Mouse (Mus musculus) common myeloid progenitor, adult 5-6 weeks (primary cell): ENCODE results near the gene Vmn1r112. TPM values are rescaled to one million over a fixed set of nuclear protein-coding genes. Genes with fewer than 3 reads are reported as not detected.
"Not testable (repeated sequence)": the region's sequence is repeated elsewhere in the genome, so short reads cannot be mapped to it uniquely, and the experiment has no call there.

Source experiments
- ATAC-seq: replicated peaks from 2 replicates; pipeline ENCODE4 v1.8.0; 2016; ENCODE audit warnings: low read depth, mild to moderate bottlenecking, moderate TSS enrichment, inconsistent platforms; ENCODE audit not compliant: poor library complexity, severe bottlenecking
- total RNA-seq: library from RNA; stranded (forward); fragments of 200-1000, 187-1606 nt; gene quantifications from 2 replicates; pipeline ENCODE4 v1.2.3, GENCODE M21; 2017

Gene Vmn1r112
- total RNA-seq, result not detected in 2 replicates

GRCm38 (mm10) chr7:20770885-20771284 is at the start of gene Vmn1r112:
Gene Vmn1r112 (plus strand): TSS chr7:20771185.
- ATAC-seq, result not testable (repeated sequence)

GRCm38 (mm10) chr7:20730524-20730923 is 40.5 kb upstream of the Vmn1r112 start, which contains the start of gene Gm10668:
Gene Gm10668 (minus strand): TSS chr7:20730624.
- not testable (repeated sequence) for ATAC-seq

GRCm38 (mm10) chr7:20786985-20787384 is 16.0 kb downstream of the Vmn1r112 start, which contains the start of gene Vmn1r113:
Gene Vmn1r113 (plus strand): TSS chr7:20787285.
- not testable (repeated sequence) for ATAC-seq

GRCm38 (mm10) chr7:20812086-20812485 is 41.1 kb downstream of the Vmn1r112 start, which contains the start of gene Vmn1r114:
Gene Vmn1r114 (minus strand): TSS chr7:20812186.
- ATAC-seq, result not testable (repeated sequence)

Other genes with a start within 250 kb of the Vmn1r112 start
- not detected in 2 replicates for gene Vmn1r104, start 237.3 kb upstream of the Vmn1r112 start, total RNA-seq
- gene Gm5726, start 225.4 kb upstream of the Vmn1r112 start, total RNA-seq, result not detected in 2 replicates
- not detected in 2 replicates for gene Gm4141, start 194.9 kb upstream of the Vmn1r112 start, total RNA-seq
- not detected in 2 replicates for gene Gm4513, start 172.2 kb upstream of the Vmn1r112 start, total RNA-seq
- not detected in 2 replicates for gene Vmn1r107, start 102.3 kb upstream of the Vmn1r112 start, total RNA-seq
- gene Vmn1r111, start 68.0 kb upstream of the Vmn1r112 start, total RNA-seq, result not detected in 2 replicates
- gene Gm10668, start 40.6 kb upstream of the Vmn1r112 start, total RNA-seq, result not detected in 2 replicates
- gene Vmn1r113, start 16.1 kb downstream of the Vmn1r112 start, total RNA-seq, result not detected in 2 replicates
- not detected in 2 replicates for gene Vmn1r114, start 41.0 kb downstream of the Vmn1r112 start, total RNA-seq
- not detected in 2 replicates for gene Vmn1r115, start 73.8 kb downstream of the Vmn1r112 start, total RNA-seq
- not detected in 2 replicates for gene Vmn1r116, start 101.1 kb downstream of the Vmn1r112 start, total RNA-seq
- not detected in 2 replicates for gene Vmn1r117, start 112.9 kb downstream of the Vmn1r112 start, total RNA-seq
- gene Vmn1r118, start 141.2 kb downstream of the Vmn1r112 start, total RNA-seq, result not detected in 2 replicates
- not detected in 2 replicates for gene Vmn1r119, start 241.3 kb downstream of the Vmn1r112 start, total RNA-seq